Mouse (Mus musculus) heart, adult 11 months (tissue): ENCODE measurements around the gene Ngrn.

Source experiments
- DNase-seq: peaks from one replicate; pipeline ENCODE4 v3.0.0; 2022

The Ngrn gene

DNA sequence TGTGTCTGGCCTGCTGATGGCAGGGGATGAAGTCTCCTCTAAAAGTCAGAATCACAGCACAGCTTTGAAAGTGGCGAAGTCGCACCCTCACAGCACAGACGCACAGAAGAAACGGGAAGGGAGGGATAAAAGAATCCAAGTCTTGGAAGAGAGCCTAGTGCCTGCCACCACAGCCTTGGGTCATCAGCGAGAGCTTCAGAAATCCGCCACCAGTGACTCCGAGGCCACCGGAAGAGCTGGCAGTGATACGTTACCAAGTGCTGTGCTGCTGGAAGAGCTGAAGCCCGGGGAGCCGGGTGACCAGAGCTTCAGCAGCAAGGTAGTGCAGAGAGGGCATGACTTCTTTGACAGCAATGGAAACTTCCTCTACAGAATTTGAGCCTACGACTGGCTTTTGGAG lies 3.6 kb downstream of the Ngrn start:
- no peak for DNase-seq

- no peak for DNase-seq
These were observed 6.7 kb downstream of the Ngrn start for GRCm38 (mm10) chr7:80267764-80268163.

DNA sequence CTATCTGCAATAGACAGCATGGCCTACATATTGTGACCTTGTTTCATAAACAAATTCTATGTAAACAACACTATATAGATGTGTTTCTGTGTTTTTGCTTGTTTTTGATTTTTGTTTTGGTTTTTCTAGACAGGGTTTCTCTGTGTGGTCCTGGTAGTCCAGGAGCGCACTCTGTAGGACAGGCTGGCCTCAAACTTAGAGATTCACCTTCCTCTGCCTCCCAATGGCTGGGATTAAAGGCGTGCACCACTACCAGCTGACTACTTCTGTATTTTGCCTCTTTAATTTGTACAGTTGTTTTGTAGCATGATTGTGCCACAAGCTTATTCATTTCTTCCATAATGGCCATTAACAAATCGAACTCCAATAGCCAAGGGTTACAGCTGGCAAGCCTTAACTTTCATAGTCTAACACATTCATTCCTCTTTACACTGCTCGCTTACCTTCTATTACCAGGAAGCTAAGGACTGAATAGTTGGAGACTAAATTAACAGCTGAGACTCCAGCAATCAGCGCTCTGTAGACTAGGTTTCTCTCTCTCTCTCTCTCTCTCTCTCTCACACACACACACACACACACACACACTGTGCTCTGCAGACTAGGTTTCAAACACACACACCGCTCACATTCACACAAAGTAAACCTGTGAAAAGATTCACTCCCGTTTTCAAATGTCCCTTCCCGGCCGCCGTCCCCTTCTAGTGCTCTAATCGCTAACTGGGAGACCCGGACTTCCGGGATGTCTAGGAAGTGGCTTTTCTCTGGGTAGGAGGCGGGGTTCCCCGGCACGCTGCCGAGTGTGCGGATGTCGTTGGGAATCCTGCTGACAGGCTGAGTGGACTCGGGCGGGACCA lies 8.1 kb downstream of the Ngrn start, which contains the start of gene Vps33b:
Gene Vps33b, plus strand, starts transcription at position 753 of the 854 bp plus-strand sequence.
- peak; percentile 99 for DNase-seq

DNA sequence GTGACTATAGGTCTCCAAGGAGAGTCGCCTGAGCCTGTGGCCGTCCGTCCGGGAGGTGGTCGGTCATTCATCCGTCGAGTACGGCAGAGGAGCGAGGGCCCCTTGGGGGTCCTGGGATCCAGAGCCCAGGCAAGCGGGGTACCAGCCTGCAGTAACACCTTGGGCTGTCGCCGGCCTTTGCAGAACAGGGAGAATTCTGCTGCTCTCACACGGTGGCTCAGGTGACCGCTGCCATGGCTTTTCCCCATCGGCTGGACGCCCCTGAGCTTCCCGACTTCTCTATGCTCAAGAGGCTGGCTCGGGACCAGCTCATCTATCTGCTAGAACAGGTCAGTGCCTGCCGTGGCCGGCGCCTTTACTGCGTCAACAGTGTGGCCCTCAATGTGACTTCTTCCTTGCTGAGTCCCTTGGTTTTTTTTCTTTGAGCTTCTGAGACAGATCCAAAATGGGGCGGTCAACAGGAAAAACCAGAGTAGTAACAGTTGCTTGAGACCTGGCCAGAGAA lies 8.8 kb downstream of the Ngrn start:
- no peak for DNase-seq

DNA sequence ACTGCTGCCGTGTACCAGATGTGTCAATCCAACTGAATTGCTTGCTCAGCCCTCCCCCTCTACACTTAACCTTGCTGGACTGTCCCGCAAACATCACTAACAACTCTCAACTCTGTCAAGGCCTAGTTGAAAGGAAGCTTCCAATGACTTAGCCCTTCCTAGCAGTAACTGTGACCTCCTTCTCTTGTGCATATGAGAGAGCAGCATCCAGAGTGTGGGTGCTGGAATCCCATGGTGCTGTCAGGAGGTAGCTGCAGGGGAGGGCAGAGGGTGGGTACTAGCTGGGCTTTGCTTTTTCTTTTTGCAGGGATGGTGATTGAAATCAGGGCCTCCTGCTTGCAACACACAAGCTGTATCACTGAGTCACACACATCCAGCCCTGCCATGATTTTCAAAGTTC lies 12.4 kb downstream of the Ngrn start:
- no peak for DNase-seq

DNA sequence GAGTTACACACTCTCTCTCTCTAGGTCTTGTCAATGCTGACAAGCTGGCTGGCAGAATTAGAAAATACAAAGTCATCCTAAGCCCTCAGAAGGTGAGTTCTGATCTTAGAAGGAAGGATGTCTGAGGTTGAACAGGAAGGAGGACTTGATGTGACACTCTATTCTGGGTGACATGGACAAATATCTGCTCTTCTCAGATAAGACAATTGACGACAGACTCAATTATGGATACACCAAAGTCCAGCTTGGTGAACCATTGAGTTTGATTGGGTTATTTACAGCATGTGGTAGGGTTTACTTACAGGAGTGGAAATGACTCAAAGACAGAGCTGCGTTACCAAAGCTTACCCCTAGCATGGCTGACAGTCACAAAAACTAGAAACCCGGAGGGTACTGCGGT lies 15.4 kb downstream of the Ngrn start:
- no peak for DNase-seq

GRCm38 (mm10) chr7:80280032-80280431 lies 19.0 kb downstream of the Ngrn start:
- no peak for DNase-seq

DNA sequence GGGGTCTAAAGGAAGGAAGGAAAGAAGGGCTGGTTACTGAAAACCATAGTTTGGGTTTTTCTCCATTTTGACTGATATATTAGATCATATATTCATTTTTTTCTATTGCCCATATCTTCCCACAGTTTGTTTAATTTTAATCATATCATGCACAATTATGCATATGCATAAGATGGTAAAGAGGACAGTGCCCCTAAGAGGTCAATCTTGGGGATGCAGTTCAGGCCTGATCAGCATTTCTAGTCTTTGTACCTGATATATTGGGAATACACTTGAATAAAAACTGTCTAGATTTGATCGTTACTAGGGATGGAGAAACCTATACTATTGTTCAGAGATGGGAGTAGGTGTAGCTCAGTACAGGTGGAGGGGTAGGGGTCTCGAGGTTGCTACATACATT lies 20.0 kb downstream of the Ngrn start:
- peak; percentile 46 for DNase-seq

GRCm38 (mm10) chr7:80281646-80282045 lies 20.6 kb downstream of the Ngrn start:
- DNase-seq, result peak; percentile 57

DNA sequence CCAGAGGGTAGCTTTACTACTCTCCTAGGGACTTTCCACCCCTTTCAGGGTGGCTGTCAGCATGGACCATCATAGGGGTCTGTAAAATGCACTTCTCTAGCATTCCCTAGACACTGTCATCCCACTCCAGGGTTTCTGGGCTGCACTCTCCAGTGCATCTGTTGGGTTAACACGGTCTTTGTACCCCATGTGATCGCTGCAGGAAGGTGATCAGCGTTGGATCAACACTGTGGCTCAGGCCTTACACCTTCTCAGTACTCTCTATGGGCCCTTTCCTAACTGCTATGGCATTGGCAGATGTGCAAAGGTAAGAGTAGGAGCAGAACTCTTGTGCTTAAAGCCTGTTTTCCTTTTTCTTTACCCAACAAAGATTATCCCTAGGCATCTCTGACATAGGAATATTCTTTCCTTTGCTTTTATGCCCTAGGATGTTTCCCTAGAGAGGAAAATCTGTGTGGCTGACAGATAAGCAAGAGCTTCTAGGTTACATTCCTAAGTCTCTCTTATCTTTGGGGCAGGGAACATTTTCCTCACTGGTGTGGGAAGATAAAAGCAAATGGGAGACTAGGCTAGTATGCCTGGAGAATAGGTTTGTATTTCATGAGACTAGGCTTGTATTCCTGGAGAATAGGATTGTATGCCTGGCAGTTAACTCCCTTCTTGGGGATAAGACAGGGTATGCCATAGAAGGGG lies 22.4 kb downstream of the Ngrn start:
- no peak for DNase-seq

- no peak for DNase-seq
These were observed 23.4 kb downstream of the Ngrn start for GRCm38 (mm10) chr7:80284391-80284790.

DNA sequence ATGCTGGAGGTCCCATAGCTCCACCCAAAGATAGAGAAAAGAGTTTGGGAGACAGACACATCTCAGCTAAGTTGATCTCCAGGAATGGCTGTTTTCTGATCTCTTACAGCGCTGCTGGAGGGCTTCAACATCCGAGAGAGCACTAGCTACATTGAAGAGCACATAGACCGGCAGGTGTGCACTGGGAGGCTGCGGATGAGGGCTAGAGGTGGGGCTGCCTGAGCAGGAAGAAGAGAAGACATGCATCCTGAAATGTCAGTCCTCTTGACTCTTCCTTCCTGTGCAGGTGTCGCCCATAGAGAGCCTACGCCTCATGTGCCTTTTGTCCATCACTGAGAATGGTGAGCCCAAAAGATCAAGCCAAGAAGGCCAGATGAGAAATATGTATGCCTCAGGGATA lies 24.7 kb downstream of the Ngrn start:
- DNase-seq, result no peak

DNA sequence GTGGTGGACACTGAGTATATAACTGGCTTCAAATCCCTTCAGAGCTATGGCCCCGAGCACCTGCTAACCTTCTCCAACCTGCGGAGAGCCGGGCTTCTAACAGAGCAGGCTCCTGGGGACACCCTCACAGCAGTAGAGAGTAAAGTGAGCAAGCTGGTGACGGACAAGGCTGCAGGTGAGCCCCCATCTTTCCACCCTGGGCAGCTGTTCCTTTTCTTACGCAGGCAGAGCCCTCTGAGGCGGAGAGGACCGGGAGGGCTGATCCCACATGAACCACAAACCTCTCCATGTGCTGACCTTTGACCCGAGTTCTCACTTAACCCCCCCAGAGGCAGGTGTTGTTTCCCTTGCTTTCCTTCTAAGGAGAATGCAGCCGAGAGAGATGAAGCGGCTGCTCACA lies 26.7 kb downstream of the Ngrn start:
- DNase-seq, result peak; percentile 86

- DNase-seq, result peak; percentile 100
These were observed 33.2 kb downstream of the Ngrn start, which contains the start of gene Prc1 for GRCm38 (mm10) chr7:80294062-80294763. Gene Prc1 (plus strand): TSS chr7:80294450.

GRCm38 (mm10) chr7:80294764-80295648 lies 34.0 kb downstream of the Ngrn start:
- peak; percentile 85 for DNase-seq

DNA sequence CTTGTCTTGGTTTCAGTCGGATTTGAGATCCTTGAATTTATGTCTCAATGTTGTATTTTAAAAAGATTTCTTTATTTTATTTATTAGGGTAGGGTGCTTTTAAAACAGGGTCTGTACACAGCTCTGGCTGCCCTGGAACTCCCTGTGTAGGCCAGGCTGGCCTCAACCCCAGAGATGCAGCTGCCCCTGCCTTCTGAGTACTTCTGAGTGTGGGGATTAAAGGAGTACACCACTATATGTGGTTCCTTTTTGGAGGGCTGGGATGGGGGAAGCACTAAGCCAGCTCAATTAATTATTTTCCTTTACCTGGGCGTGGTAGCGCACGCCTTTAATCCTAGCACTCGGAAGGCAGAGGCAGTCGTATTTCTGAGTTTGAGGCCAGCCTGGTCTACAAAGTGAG lies 35.4 kb downstream of the Ngrn start:
- peak; percentile 88 for DNase-seq

- DNase-seq, result peak; percentile 49
These were observed 36.0 kb downstream of the Ngrn start for GRCm38 (mm10) chr7:80297041-80297440.

GRCm38 (mm10) chr7:80298754-80299153 lies 37.7 kb downstream of the Ngrn start:
- DNase-seq, result peak; percentile 51

GRCm38 (mm10) chr7:80299568-80299967 lies 38.6 kb downstream of the Ngrn start:
- DNase-seq, result peak; percentile 84

GRCm38 (mm10) chr7:80301522-80301921 lies 40.5 kb downstream of the Ngrn start:
- peak; percentile 68 for DNase-seq

- DNase-seq, result no peak
These were observed 46.8 kb downstream of the Ngrn start for GRCm38 (mm10) chr7:80307766-80308165.

- peak; percentile 80 for DNase-seq
These were observed 49.8 kb downstream of the Ngrn start for GRCm38 (mm10) chr7:80310771-80311170.
